Mouse (Mus musculus) testis, adult 2 months (tissue): Measurements from ENCODE around the gene Ptpn7. TPM values are rescaled to one million over a fixed set of nuclear protein-coding genes. Genes with fewer than 3 reads are reported as not detected.
"Not testable (repeated sequence)": the region's sequence is repeated elsewhere in the genome, so short reads cannot be mapped to it uniquely, and the experiment has no call there.

Source experiments
- H3K27ac ChIP-seq: fragments of 200-500 bp; 2 replicates; pipeline ENCODE4 v1.5.1; 2012; ENCODE audit warnings: low read depth, low read length; ENCODE audit not compliant: control insufficient read depth, insufficient read depth
- H3K27me3 ChIP-seq: fragments of 200-500 bp; 2 replicates; pipeline ENCODE4 v1.6.1; 2012; ENCODE audit warnings: mild to moderate bottlenecking, low read length, moderate library complexity; ENCODE audit not compliant: control insufficient read depth, insufficient read depth
- H3K36me3 ChIP-seq: fragments of 200-500 bp; 2 replicates; pipeline ENCODE4 v1.6.1; 2012; ENCODE audit warnings: mild to moderate bottlenecking, low read length; ENCODE audit not compliant: control insufficient read depth, insufficient read depth
- H3K4me1 ChIP-seq: fragments of 200-500 bp; 2 replicates; pipeline ENCODE4 v1.6.1; 2012; ENCODE audit warnings: low read length; ENCODE audit not compliant: control insufficient read depth, insufficient read depth
- H3K4me3 ChIP-seq: fragments of 200-500 bp; 2 replicates; pipeline ENCODE4 v1.5.1; 2012; ENCODE audit warnings: low read depth, mild to moderate bottlenecking, low read length, moderate library complexity, mixed read lengths; ENCODE audit not compliant: control insufficient read depth
- CTCF ChIP-seq: fragments of 200-500 bp; IDR thresholded peaks from 2 replicates; pipeline ENCODE4 v1.5.1; 2012; ENCODE audit warnings: low read depth, mild to moderate bottlenecking, inconsistent platforms, low read length, moderate library complexity; ENCODE audit not compliant: control insufficient read depth, insufficient read depth, insufficient replicate concordance
- POLR2A ChIP-seq: fragments of 200-500 bp; IDR thresholded peaks from 2 replicates; pipeline ENCODE4 v1.6.1; 2012; ENCODE audit warnings: low read depth, mild to moderate bottlenecking, inconsistent platforms, low read length, moderate library complexity; ENCODE audit not compliant: control insufficient read depth
- polyA plus RNA-seq: library from polyadenylated mRNA; depleted of rRNA; stranded (reverse); fragments of >200 nt; gene quantifications from 2 replicates; pipeline ENCODE4 v1.2.3, GENCODE M21; 2012

Gene Ptpn7
- polyA plus RNA-seq, 1 experiment = 2.6 TPM

- no peaks in the 10 kb centered on the region for H3K27me3 ChIP-seq
- no peak overlapping the region for H3K27ac ChIP-seq
- no peaks in the 10 kb centered on the region for H3K4me1 ChIP-seq
- H3K36me3 ChIP-seq = no peaks in the 10 kb centered on the region
- TF ChIP-seq POLR2A (no peak), CTCF (no peak)
- no peak overlapping the region for H3K4me3 ChIP-seq
Measured at GRCm38 (mm10) chr1:135181275-135181674, 48.8 kb downstream of the Ptpn7 start.

DNA sequence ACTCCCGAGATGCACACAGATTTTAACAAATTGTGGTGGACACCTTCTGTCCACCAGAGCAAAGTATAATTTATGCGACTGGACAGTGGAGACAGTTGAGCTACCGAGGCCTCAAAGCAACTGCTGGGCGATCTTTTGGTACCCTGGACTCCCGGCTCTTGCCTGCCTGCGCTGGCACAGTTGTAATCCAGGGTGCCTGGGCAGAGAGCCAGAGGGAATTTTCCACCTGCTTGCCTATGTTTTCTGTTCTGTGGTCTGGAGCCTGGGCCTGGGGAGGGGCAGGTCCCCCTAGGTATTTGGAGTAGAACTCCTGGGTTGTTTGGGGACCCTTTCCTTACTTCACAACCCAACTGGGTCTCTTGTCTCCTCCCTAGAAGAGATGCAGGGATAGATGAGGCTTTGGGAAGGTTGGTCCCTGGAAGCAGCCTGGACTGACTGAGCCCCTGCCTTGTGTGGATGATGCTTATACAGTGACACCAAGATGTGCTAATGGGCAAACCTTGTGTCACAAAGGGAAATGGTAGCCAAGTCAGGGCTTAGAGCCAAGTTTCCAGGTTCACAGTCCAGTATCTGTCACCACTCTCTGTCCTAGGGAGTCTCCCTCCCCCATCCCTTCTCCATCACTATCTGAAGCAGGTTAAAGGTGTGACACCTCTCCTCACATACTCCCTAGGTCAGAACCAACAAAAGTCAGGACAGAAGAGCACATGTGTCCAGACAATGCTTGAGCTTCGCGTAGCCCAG lies 49.6 kb downstream of the Ptpn7 start:
- Histone ChIP-seq H3K27me3 (no peaks in the 10 kb centered on the region), H3K36me3 (no peaks in the 10 kb centered on the region), H3K27ac (no peak overlapping the region), H3K4me1 (peaks cover 3% of the 10 kb centered on the region), H3K4me3 (no peak overlapping the region)
- TF ChIP-seq CTCF (no peak), POLR2A (no peak)

DNA sequence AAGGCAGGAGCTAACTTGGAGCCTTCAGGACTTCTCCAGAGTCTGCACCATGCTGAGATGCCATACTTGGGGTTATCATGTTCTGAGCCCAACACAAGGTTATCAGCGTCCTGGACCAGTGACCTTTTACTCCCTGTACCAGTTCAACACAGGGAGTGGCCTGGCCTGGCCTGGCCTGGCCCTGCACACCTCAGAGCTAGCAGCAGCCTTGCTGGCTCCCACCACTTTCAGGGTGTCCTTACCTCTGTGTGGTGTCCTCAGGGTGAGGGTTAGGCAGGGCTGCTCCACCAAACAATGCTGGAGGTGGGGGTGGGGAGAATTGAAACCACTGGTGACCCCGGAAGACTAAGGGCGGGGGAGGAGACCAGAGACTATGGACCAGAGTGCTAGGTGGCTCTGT lies 50.5 kb downstream of the Ptpn7 start:
- Histone ChIP-seq H3K27me3 (no peaks in the 10 kb centered on the region), H3K4me3 (no peak overlapping the region), H3K27ac (no peak overlapping the region), H3K36me3 (no peaks in the 10 kb centered on the region), H3K4me1 (peaks cover 3% of the 10 kb centered on the region)
- TF ChIP-seq CTCF = no peak
- no peak for TF ChIP-seq POLR2A

- H3K36me3 ChIP-seq = no peaks in the 10 kb centered on the region
- no peak overlapping the region for H3K27ac ChIP-seq
- no peak overlapping the region for H3K4me3 ChIP-seq
- no peaks in the 10 kb centered on the region for H3K27me3 ChIP-seq
- H3K4me1 ChIP-seq = peaks cover 3% of the 10 kb centered on the region
- TF ChIP-seq CTCF = no peak
- TF ChIP-seq POLR2A = no peak
Measured at GRCm38 (mm10) chr1:135183448-135183847, 50.9 kb downstream of the Ptpn7 start.

DNA sequence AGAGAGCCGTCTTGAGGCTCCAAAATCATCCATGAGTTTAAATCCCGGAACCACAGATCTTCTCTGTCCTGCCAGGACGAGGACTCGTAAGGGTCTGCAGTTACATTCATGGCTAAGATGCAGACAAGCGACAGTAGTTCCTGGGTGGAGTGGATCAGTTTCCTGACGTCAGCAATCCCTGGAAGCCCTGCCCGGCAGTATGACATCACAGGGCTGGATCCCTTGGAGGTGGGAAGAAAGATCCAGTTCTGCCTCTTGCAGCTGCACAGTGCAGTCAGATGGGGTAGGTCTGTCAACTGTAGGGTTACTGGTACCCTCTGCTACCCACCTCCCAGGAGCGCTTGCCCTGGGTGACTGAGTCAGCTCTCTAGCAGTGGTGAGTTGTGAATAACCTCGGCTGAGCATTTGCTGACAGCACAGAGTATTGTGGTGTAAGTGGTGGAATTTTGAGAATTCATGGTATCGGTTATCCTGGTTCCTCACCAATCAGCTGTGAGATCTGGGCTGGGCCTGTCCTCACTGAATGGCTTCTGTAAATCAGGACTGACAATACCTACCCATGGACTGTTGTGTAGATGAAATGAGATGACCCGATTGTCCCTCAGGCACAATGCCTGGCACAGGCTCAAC lies 51.6 kb downstream of the Ptpn7 start:
- Histone ChIP-seq H3K27ac (no peak overlapping the region), H3K4me1 (peaks cover 3% of the 10 kb centered on the region), H3K27me3 (no peaks in the 10 kb centered on the region), H3K4me3 (no peak overlapping the region), H3K36me3 (no peaks in the 10 kb centered on the region)
- TF ChIP-seq CTCF (no peak), POLR2A (no peak)

DNA sequence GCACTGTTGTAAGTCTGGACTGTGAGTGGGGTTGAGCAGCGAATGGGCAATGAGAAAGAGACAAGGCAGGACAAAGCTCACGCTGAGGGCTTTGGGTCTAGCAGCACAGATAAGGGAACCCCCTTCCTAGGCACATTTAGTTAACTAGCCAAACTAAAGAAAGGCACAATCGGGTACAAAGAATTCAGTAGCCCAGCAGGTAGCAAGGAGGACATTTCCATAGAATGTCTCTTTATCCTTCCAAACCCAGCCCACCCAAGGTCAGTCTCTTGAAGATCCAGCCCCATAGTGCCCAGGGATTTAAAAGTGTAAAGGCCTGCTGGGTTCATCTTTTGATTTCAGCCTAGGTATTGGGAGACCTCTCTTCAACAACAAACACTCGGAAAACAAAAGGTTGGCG lies 53.4 kb downstream of the Ptpn7 start:
- TF ChIP-seq POLR2A = no peak
- TF ChIP-seq CTCF = no peak
- Histone ChIP-seq H3K27ac (no peak overlapping the region), H3K4me1 (peaks cover 3% of the 10 kb centered on the region), H3K27me3 (no peaks in the 10 kb centered on the region), H3K4me3 (no peak overlapping the region), H3K36me3 (no peaks in the 10 kb centered on the region)

DNA sequence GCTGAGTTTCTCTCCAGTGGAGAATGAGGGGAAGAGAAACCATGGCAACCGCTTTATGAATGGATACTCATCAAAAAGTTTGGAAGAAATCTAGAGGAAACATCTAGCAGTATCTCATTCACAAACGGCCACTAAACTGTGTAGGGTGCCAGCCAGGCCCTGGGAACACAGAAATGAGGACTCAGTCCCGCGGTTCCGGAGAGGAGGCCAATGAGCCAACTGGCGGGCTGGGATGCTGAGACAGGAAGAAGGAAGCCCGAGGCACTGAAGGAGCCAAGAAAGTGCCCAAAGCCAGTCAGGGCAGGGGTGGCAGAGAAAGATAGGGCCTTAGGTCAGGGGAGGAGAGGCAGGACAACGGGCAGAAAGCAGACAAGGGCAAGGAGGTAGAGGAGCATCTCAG lies 53.9 kb downstream of the Ptpn7 start:
- Histone ChIP-seq H3K27ac (no peak overlapping the region), H3K4me1 (peaks cover 3% of the 10 kb centered on the region), H3K27me3 (no peaks in the 10 kb centered on the region), H3K36me3 (no peaks in the 10 kb centered on the region), H3K4me3 (peak overlapping the region; percentile 35)
- no peak for TF ChIP-seq POLR2A
- no peak for TF ChIP-seq CTCF

DNA sequence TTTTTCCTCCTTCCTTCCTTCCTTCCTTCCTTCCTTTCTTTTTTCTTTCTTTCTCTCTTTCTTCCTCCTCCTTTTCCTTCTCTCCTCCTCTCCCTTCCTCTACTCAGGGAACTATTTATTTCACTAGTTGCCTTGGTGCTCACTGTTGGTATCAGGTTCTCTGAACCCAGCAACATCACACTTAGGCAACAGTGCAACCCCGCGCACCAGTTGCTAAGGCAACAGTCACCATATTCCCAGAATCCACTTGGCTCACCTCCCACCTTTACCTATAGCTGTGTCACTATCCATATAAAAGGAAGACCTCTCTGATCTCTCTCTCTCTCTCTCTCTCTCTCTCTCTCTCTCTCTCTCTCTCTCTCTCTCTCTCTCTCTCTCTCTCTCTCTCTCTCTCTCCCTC lies 54.5 kb downstream of the Ptpn7 start:
- not testable (repeated sequence) for H3K4me1 ChIP-seq, H3K27ac ChIP-seq, H3K4me3 ChIP-seq, H3K27me3 ChIP-seq, H3K36me3 ChIP-seq
